Mouse (Mus musculus): ENCODE data around the gene Metrn.
A peak's percentile ranks its signal among the peaks of the same experiment; 100 is the strongest.

Gene Metrn

GRCm38 (mm10) chr17:25796951-25797369 lies at the start of gene Metrn:
Gene Metrn, minus strand, starts transcription at chr17:25797136.
- peak; percentile 88 for DNase-seq (ENCODE audit: low spot score)

- peak; percentile 87 for DNase-seq (ENCODE audit: low spot score)
Measured at GRCm38 (mm10) chr17:25844396-25844901, 47.5 kb upstream of the Metrn start, which contains the start of gene Rhot2. Gene Rhot2, minus strand, starts transcription at chr17:25844851.

GRCm38 (mm10) chr17:25843636-25844395 lies 46.9 kb upstream of the Metrn start:
- DNase-seq (ENCODE audit: low spot score): peak; percentile 26

- no peak for DNase-seq (ENCODE audit: low spot score)
Measured at GRCm38 (mm10) chr17:25843122-25843521, 46.2 kb upstream of the Metrn start.

GRCm38 (mm10) chr17:25842509-25842908 lies 45.6 kb upstream of the Metrn start:
- DNase-seq (ENCODE audit: low spot score): no peak

GRCm38 (mm10) chr17:25841117-25841880 lies 44.4 kb upstream of the Metrn start, which contains the start of gene Gm20683:
Gene Gm20683, minus strand, starts transcription at chr17:25841763.
- DNase-seq (ENCODE audit: low spot score): no peak

- no peak for DNase-seq (ENCODE audit: low spot score)
Measured at GRCm38 (mm10) chr17:25840519-25840918, 43.6 kb upstream of the Metrn start.

GRCm38 (mm10) chr17:25839455-25840235 lies 42.7 kb upstream of the Metrn start:
- no peak for DNase-seq (ENCODE audit: low spot score)

GRCm38 (mm10) chr17:25838904-25839303 lies 42.0 kb upstream of the Metrn start:
- DNase-seq (ENCODE audit: low spot score): no peak

GRCm38 (mm10) chr17:25837533-25837932 lies 40.6 kb upstream of the Metrn start:
- DNase-seq (ENCODE audit: low spot score): no peak

- no peak for DNase-seq (ENCODE audit: low spot score)
Measured at GRCm38 (mm10) chr17:25837076-25837410, 40.1 kb upstream of the Metrn start, which contains the start of gene Rhbdl1. Gene Rhbdl1, minus strand, starts transcription at chr17:25837295.

GRCm38 (mm10) chr17:25836397-25837075 lies 39.6 kb upstream of the Metrn start:
- no peak for DNase-seq (ENCODE audit: low spot score)

- DNase-seq (ENCODE audit: low spot score): no peak
Measured at GRCm38 (mm10) chr17:25835816-25836215, 38.9 kb upstream of the Metrn start.

GRCm38 (mm10) chr17:25835301-25835700 lies 38.4 kb upstream of the Metrn start:
- no peak for DNase-seq (ENCODE audit: low spot score)

GRCm38 (mm10) chr17:25834595-25835222 lies 37.8 kb upstream of the Metrn start:
- DNase-seq (ENCODE audit: low spot score): no peak

GRCm38 (mm10) chr17:25833961-25834594 lies 37.1 kb upstream of the Metrn start:
- no peak for DNase-seq (ENCODE audit: low spot score)

- DNase-seq (ENCODE audit: low spot score): peak; percentile 95
Measured at GRCm38 (mm10) chr17:25833291-25833663, 36.3 kb upstream of the Metrn start, which contains the start of gene Stub1. Gene Stub1, minus strand, starts transcription at chr17:25833404.

GRCm38 (mm10) chr17:25832436-25833290 lies 35.7 kb upstream of the Metrn start:
- DNase-seq (ENCODE audit: low spot score): peak; percentile 99

- peak; percentile 68 for DNase-seq (ENCODE audit: low spot score)
Measured at GRCm38 (mm10) chr17:25831451-25832281, 34.7 kb upstream of the Metrn start.

Data from MN1 (cell line).